Mouse (Mus musculus): ENCODE data around the gene Cldn9. TPM values are rescaled to one million over a fixed set of nuclear protein-coding genes. Genes with fewer than 3 reads are reported as not detected.
A peak's percentile ranks its signal among the peaks of the same experiment; 100 is the strongest.

Gene Cldn9
- polyA plus RNA-seq, 1 experiment from 2014 or later: 0.70 TPM

DNA sequence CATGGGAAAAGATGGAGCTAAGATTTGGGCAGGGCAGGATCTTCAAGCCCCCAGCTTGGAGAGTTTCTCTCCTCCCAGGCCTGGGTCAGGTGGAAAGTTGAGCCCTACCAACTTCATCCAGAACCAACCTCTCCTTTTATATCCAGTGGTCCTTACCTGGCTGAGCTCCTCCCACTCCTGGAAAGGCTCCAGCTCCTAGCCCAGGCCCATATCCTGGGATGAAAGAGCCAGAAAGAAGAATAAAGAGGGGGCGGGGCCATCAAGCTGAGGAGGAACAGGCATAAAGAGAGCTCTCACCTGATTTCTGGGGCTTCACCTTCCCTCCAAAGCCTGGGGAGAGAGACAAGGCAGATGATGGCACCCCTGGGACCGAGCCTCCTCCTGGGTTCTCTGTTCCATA, 33.2 kb upstream of the Cldn9 start:
- Histone ChIP-seq H3K9ac (replicated peaks; ENCODE audit: low read depth, low read length) (no peak overlapping the region), H3K4me3 (ENCODE audit: low read depth, low read length) (no peak overlapping the region), H3K27me3 (ENCODE audit: control insufficient read depth, insufficient read depth, low read length) (no peaks in the 10 kb centered on the region), H3K4me1 (ENCODE audit: control insufficient read depth, insufficient read depth, low read length) (no peaks in the 10 kb centered on the region), H3K9me3 (ENCODE audit: control insufficient read depth, low read length) (no peaks in the 10 kb centered on the region), H3K36me3 (ENCODE audit: control insufficient read depth, insufficient read depth, low read length) (no peaks in the 10 kb centered on the region), H3K27ac (ENCODE audit: low read depth, low read length) (no peak overlapping the region), H3K4me2 (ENCODE audit: low read depth, low read length) (no peak overlapping the region)
- 61% methylated on average over 2 of the region's 2 CpGs for WGBS
- ATAC-seq (ENCODE audit: low read depth): no peak

DNA sequence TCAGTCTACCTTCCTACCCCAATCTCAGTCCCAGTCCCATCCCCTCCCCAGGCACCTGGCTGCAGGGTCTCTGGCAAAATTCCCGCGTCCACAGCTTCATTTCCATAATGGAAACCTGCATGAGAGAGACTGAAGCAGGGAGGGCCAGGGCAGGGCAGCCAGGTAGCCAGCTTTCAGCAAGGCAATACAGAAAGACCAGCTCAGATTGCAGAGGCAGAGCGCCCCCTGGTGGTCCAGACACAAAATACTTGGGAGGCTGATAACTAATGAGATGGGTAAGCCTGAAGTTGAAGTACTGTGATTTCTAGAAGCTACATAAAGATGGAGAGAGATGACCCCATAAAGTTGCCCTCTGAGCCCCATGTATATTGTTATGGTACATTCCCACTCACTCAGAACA, 22.4 kb upstream of the Cldn9 start:
- no peak overlapping the region for H3K4me2 ChIP-seq (ENCODE audit: low read depth, low read length)
- no peak overlapping the region for H3K27ac ChIP-seq (ENCODE audit: low read depth, low read length)

DNA sequence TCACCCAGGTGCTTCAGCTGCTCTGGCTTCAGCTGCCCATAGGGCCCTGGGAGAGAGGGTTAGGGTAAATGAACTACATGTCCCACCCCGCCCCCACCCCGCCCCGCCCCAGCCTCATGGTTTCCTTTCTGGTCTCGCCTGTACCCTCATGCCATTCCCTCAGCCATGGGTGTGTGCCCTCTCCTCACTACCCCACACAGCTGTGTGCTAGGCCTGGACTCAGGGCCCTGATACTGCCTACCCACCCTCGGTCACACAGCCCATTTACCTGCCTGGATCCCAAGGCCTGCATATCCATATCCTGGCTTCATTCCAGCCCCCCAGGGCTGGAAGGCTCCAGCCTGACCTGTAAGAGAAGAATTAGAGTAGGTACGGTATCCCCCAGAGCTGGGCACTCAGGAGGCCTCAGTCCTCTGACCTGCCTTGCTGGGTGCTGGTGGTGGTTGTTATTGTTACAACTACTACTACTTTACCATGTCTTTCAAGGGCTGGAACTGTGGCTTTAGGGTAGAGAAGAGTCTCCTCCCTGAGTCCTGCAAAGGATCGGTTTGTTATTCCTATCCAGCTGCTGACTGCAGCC, 21.8 kb upstream of the Cldn9 start:
- no peak for ATAC-seq (ENCODE audit: low read depth)
- H3K36me3 ChIP-seq (ENCODE audit: control insufficient read depth, insufficient read depth, low read length): no peaks in the 10 kb centered on the region
- no peaks in the 10 kb centered on the region for H3K9me3 ChIP-seq (ENCODE audit: control insufficient read depth, low read length)
- H3K27me3 ChIP-seq (ENCODE audit: control insufficient read depth, insufficient read depth, low read length): no peaks in the 10 kb centered on the region
- H3K4me1 ChIP-seq (ENCODE audit: control insufficient read depth, insufficient read depth, low read length): no peaks in the 10 kb centered on the region
- no peak overlapping the region for H3K4me2 ChIP-seq (ENCODE audit: low read depth, low read length)
- no peak overlapping the region for H3K9ac ChIP-seq (replicated peaks; ENCODE audit: low read depth, low read length)
- no peak overlapping the region for H3K4me3 ChIP-seq (ENCODE audit: low read depth, low read length)
- no peak overlapping the region for H3K27ac ChIP-seq (ENCODE audit: low read depth, low read length)
- 79% methylated on average over 7 of the region's 7 CpGs for WGBS

More for the DNA sequence above, 22.4 kb upstream of the Cldn9 start:
- Histone ChIP-seq H3K4me3 (ENCODE audit: low read depth, low read length) (no peak overlapping the region), H3K9ac (replicated peaks; ENCODE audit: low read depth, low read length) (no peak overlapping the region), H3K36me3 (ENCODE audit: control insufficient read depth, insufficient read depth, low read length) (no peaks in the 10 kb centered on the region), H3K4me1 (ENCODE audit: control insufficient read depth, insufficient read depth, low read length) (no peaks in the 10 kb centered on the region), H3K9me3 (ENCODE audit: control insufficient read depth, low read length) (no peaks in the 10 kb centered on the region), H3K27me3 (ENCODE audit: control insufficient read depth, insufficient read depth, low read length) (no peaks in the 10 kb centered on the region)
- peak; percentile 72; the same call in 1 of the 2 replicates for ATAC-seq (ENCODE audit: low read depth)
- WGBS: 0% methylated on average over 3 of the region's 3 CpGs

DNA sequence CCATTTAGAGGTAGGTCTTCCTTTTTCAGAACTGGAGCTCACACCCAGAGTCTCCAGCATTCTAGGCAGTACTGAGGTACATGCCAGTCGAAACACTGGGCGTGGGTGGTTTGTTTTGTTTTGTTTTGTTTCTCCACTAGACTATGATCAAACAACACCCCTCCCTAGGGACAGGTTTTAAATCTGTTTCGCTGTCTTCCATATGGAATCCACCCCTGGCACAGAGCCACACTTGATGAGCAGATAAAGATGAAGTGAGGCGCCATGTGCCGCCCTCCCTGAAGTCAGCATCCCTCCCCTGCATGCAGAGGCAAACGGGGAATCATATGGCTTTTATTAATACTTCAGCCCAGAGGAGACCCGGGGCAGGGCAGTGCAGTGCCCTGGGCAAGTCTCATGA, 20.9 kb upstream of the Cldn9 start:
- no peaks in the 10 kb centered on the region for H3K4me1 ChIP-seq (ENCODE audit: control insufficient read depth, insufficient read depth, low read length)
- no peak overlapping the region for H3K27ac ChIP-seq (ENCODE audit: low read depth, low read length)
- no peak overlapping the region for H3K4me3 ChIP-seq (ENCODE audit: low read depth, low read length)
- no peaks in the 10 kb centered on the region for H3K27me3 ChIP-seq (ENCODE audit: control insufficient read depth, insufficient read depth, low read length)
- H3K4me2 ChIP-seq (ENCODE audit: low read depth, low read length): no peak overlapping the region
- ATAC-seq (ENCODE audit: low read depth): no peak
- 35% methylated on average over 7 of the region's 7 CpGs for WGBS
- no peaks in the 10 kb centered on the region for H3K9me3 ChIP-seq (ENCODE audit: control insufficient read depth, low read length)
- no peak overlapping the region for H3K9ac ChIP-seq (replicated peaks; ENCODE audit: low read depth, low read length)
- H3K36me3 ChIP-seq (ENCODE audit: control insufficient read depth, insufficient read depth, low read length): no peaks in the 10 kb centered on the region

DNA sequence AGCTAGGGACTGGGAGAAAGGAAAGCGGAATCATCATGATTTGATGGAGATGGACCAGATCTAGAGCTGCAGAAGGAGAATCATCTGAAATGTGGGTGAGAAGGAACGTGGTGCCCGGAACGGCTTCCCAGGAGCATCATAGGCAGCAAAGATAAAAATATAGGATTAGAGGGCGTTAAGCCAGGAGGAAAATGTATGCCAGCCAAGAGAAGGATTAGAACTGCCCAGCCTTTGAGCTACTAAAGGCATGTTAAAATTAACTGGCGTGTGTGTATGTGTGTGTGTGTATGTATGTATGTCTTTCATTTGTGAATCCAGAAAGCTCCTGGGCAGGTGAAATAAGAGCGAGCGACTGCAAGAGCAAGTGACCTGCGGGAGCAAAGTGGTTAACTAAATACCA, 19.5 kb upstream of the Cldn9 start:
- no peaks in the 10 kb centered on the region for H3K9me3 ChIP-seq (ENCODE audit: control insufficient read depth, low read length)
- WGBS: 88% methylated on average over 9 of the region's 9 CpGs

DNA sequence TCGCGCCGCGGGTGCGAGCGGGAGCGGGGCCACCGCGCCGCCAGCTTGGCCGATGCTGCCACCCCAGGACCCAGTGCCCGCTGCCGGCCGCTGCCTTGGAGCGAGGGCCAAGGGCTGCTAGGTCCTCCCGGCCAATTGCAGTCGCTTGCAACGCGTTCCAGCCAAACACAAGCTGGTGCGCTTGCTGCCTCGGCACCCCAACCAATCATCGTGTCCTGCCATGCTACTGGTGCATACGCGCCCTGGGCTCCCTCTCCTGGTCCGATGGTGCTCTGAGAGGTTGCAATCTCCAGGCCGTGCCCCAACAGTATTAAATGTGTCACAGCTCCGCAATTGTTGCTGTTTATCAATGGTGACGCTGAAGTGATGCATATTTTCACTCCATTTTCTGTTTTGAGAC, 16.3 kb upstream of the Cldn9 start:
- 0% methylated on average over 28 of the region's 28 CpGs for WGBS
- Histone ChIP-seq H3K9me3 (ENCODE audit: control insufficient read depth, low read length) (no peaks in the 10 kb centered on the region), H3K4me2 (ENCODE audit: low read depth, low read length) (peak overlapping the region; percentile 91), H3K27me3 (ENCODE audit: control insufficient read depth, insufficient read depth, low read length) (peaks cover 9% of the 10 kb centered on the region), H3K4me1 (ENCODE audit: control insufficient read depth, insufficient read depth, low read length) (no peaks in the 10 kb centered on the region), H3K4me3 (ENCODE audit: low read depth, low read length) (peak overlapping the region; percentile 66), H3K9ac (replicated peaks; ENCODE audit: low read depth, low read length) (peak overlapping the region; percentile 63), H3K27ac (ENCODE audit: low read depth, low read length) (peak overlapping the region; percentile 52; the same call in 1 of the 2 replicates), H3K36me3 (ENCODE audit: control insufficient read depth, insufficient read depth, low read length) (no peaks in the 10 kb centered on the region)
- ATAC-seq (ENCODE audit: low read depth): peak; percentile 97

More for the DNA sequence above, 19.5 kb upstream of the Cldn9 start:
- no peak overlapping the region for H3K9ac ChIP-seq (replicated peaks; ENCODE audit: low read depth, low read length)
- H3K36me3 ChIP-seq (ENCODE audit: control insufficient read depth, insufficient read depth, low read length): no peaks in the 10 kb centered on the region
- H3K4me3 ChIP-seq (ENCODE audit: low read depth, low read length): no peak overlapping the region
- H3K27me3 ChIP-seq (ENCODE audit: control insufficient read depth, insufficient read depth, low read length): peaks cover 4% of the 10 kb centered on the region
- no peak overlapping the region for H3K4me2 ChIP-seq (ENCODE audit: low read depth, low read length)
- H3K4me1 ChIP-seq (ENCODE audit: control insufficient read depth, insufficient read depth, low read length): no peaks in the 10 kb centered on the region
- H3K27ac ChIP-seq (ENCODE audit: low read depth, low read length): no peak overlapping the region
- no peak for ATAC-seq (ENCODE audit: low read depth)

DNA sequence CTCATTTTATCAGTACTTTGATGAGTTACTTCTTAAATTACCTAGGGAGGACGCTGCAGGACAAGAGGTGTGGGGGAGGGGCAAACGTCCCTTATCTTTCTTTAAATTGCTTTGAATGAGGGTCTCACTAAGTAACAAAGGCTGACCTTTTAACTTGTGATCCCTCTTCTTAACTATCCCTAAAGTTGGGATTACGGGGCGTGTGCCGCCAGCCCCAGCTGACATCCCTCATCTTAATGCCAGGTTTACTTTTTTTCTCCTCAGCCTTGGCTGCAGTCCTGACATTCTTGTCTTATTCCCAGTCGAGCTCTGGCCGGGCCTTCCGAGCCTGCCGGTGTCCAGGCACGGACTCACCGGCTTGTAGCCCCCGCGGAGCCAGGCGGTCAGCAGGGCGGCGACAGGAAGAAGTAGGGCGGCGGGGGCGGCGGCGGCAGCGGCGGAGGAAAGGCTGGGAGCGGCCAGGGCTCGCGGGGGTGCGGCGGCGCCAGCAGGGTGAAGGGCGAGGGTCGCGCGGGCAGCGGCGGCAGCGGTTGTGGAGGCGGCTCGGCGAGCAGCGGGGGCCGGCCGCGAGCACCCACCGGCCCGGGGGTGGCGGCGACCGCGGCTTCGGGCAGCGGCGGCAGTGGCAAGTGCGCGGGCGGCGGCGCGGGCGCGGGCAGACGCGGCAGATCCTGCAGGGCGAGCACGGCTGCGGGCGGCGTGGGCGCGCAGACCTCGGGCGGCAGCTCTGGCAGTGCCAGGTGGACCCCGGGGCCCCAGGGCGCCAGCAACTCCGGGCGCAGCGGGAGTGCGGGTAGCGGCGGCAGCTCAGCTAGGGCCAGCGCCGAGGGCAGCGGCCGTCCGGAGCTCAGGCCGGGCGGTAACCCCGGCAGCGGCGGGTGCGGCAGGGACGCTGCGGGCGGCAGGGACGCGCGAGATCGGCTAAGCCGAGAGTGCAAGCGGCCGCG, 15.6 kb upstream of the Cldn9 start:
- no peaks in the 10 kb centered on the region for H3K4me1 ChIP-seq (ENCODE audit: control insufficient read depth, insufficient read depth, low read length)
- peak overlapping the region; percentile 63 for H3K9ac ChIP-seq (replicated peaks; ENCODE audit: low read depth, low read length)
- peak overlapping the region; percentile 52; the same call in 1 of the 2 replicates for H3K27ac ChIP-seq (ENCODE audit: low read depth, low read length)
- ATAC-seq (ENCODE audit: low read depth): peak; percentile 70
- no peaks in the 10 kb centered on the region for H3K36me3 ChIP-seq (ENCODE audit: control insufficient read depth, insufficient read depth, low read length)
- H3K4me2 ChIP-seq (ENCODE audit: low read depth, low read length): peak overlapping the region; percentile 91
- WGBS: under 1% methylated on average over 62 of the region's 101 CpGs
- H3K4me3 ChIP-seq (ENCODE audit: low read depth, low read length): peak overlapping the region; percentile 66
- no peaks in the 10 kb centered on the region for H3K9me3 ChIP-seq (ENCODE audit: control insufficient read depth, low read length)
- peaks cover 9% of the 10 kb centered on the region for H3K27me3 ChIP-seq (ENCODE audit: control insufficient read depth, insufficient read depth, low read length)

DNA sequence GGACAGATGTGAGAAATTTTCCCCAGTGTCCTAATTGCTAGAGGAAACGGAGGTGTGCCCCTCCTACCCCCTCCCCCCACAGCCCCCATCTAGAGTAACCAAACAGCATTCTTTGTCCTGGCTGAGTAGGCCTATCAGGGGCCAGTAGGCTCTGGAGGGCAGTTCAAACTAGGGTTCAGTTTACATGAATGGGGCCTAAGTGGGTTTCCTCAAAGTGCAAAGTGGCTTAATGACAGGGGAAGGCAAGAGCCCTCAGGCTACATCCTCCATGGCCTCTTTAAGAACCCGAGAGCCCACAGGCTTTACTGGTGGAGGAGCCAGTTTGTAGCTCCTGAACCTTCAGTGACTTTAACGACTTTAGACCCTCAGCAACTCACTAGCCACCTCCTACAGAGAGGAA, 12.0 kb upstream of the Cldn9 start:
- no peak overlapping the region for H3K9ac ChIP-seq (replicated peaks; ENCODE audit: low read depth, low read length)
- H3K4me3 ChIP-seq (ENCODE audit: low read depth, low read length): no peak overlapping the region
- no peaks in the 10 kb centered on the region for H3K36me3 ChIP-seq (ENCODE audit: control insufficient read depth, insufficient read depth, low read length)
- H3K27me3 ChIP-seq (ENCODE audit: control insufficient read depth, insufficient read depth, low read length): peaks cover 9% of the 10 kb centered on the region
- H3K4me1 ChIP-seq (ENCODE audit: control insufficient read depth, insufficient read depth, low read length): no peaks in the 10 kb centered on the region
- no peak overlapping the region for H3K4me2 ChIP-seq (ENCODE audit: low read depth, low read length)
- H3K27ac ChIP-seq (ENCODE audit: low read depth, low read length): no peak overlapping the region
- no peaks in the 10 kb centered on the region for H3K9me3 ChIP-seq (ENCODE audit: control insufficient read depth, low read length)
- no peak for ATAC-seq (ENCODE audit: low read depth)
- 13% methylated on average over 3 of the region's 3 CpGs for WGBS

DNA sequence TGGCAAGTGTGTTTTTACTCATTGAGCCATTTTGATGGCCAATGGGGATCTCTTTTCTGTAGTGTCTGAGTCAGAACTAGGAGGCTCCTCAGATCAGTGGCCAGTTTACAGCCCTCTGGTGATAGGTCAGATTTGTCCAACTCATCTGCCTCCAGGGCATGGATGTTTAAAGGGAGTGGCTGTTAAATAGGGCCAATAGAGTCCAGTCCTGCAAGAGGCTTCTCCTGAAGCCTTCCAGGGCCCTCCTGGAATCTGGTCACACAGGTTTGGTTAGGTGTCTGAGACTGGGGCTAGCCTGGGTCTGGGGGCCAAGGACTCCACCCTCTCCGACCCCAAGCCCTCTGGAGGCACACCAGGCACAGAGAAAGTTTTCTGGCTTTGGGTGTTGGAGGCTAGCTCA, 10.7 kb upstream of the Cldn9 start:
- H3K4me3 ChIP-seq (ENCODE audit: low read depth, low read length): no peak overlapping the region
- H3K4me1 ChIP-seq (ENCODE audit: control insufficient read depth, insufficient read depth, low read length): no peaks in the 10 kb centered on the region
- 75% methylated on average over 1 of the region's 1 CpGs for WGBS
- no peaks in the 10 kb centered on the region for H3K36me3 ChIP-seq (ENCODE audit: control insufficient read depth, insufficient read depth, low read length)
- ATAC-seq (ENCODE audit: low read depth): no peak
- H3K27me3 ChIP-seq (ENCODE audit: control insufficient read depth, insufficient read depth, low read length): peaks cover 9% of the 10 kb centered on the region
- H3K9ac ChIP-seq (replicated peaks; ENCODE audit: low read depth, low read length): no peak overlapping the region
- H3K27ac ChIP-seq (ENCODE audit: low read depth, low read length): no peak overlapping the region
- no peak overlapping the region for H3K4me2 ChIP-seq (ENCODE audit: low read depth, low read length)
- H3K9me3 ChIP-seq (ENCODE audit: control insufficient read depth, low read length): no peaks in the 10 kb centered on the region

All from neural tube, embryonic 14.5 days (tissue).